Mouse (Mus musculus) A20 (cell line): ENCODE results near the gene Kremen1.

Experiments used
- DNase-seq: peaks from one replicate; pipeline ENCODE4 v3.0.0-alpha.2; 2011; ENCODE audit warnings: low read depth, low spot score

The Kremen1 gene

GRCm38 (mm10) chr11:5172861-5173260, 88.5 kb downstream of the Kremen1 start:
- DNase-seq, result no peak

GRCm38 (mm10) chr11:5167311-5167710, 94.0 kb downstream of the Kremen1 start:
- DNase-seq, result no peak

GRCm38 (mm10) chr11:5165471-5165916, 95.9 kb downstream of the Kremen1 start:
- no peak for DNase-seq

- no peak for DNase-seq
Observed at GRCm38 (mm10) chr11:5164310-5164709, 97.0 kb downstream of the Kremen1 start.

GRCm38 (mm10) chr11:5163421-5163820, 97.9 kb downstream of the Kremen1 start:
- no peak for DNase-seq

GRCm38 (mm10) chr11:5160722-5161485, 100.5 kb downstream of the Kremen1 start:
- peak; percentile 57 for DNase-seq

DNA sequence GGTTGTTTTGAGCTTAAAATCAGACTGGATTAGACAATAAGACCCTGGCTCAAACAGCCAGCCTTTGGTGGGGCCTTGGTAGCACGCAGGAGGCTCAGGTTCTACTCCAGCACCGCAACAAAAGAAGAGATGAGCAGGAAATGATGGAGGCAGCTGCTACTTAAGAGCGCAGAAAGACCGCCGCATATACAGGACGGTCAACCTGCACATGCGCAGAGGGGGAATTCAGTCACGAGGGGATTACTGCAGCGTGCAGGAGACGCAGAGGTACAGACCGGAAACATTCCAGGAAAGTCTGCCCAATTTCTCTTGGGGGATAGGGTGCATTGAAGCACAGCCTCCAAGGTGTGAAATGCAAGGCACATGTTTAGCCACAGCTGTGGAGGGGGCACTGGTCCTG, 103.3 kb downstream of the Kremen1 start:
- DNase-seq, result no peak

DNA sequence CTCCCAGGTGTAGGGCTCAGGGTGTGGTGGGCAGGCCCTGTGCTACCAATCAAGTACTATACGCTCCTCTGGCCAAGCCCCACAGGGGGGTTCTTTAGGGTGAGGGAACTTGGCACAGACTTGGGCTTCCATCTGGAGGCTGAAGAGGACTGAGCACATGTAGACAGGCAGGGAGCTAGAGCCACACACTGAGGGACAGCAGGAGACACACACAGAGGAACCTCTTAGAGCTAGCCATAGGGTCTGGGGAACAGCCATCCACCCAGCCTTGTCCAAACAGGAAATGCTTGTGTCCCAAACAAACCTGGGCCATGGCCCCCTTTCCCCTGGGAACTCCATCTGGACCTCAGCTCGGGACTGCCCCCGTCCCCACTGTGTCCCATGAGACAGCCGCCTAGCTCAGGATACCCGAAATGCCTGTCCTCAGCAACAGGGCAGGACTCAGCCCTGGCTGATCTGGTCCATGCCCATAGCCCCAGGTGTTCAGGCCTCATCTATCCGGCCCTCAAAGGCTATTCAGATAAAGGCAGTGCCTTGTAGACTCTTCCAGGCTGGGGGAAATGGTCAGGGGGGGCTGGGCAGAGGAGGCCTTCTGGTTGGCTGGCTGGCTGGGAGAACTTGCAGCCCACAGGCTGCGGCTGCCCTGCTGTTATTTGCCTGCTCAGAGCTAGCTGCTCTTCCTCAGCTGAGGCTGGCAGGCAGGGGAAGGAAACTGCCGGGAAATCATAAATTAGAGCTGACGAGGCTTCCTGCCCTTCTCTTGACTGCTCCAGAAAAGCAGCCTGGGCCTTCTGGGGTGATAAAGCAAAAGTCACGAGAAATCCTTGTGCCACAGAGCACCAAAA, 106.2 kb downstream of the Kremen1 start:
- DNase-seq, result no peak

GRCm38 (mm10) chr11:5151680-5152337, 109.5 kb downstream of the Kremen1 start, which contains the start of gene Emid1:
Gene Emid1, minus strand, starts transcription at chr11:5152257.
- no peak for DNase-seq

DNA sequence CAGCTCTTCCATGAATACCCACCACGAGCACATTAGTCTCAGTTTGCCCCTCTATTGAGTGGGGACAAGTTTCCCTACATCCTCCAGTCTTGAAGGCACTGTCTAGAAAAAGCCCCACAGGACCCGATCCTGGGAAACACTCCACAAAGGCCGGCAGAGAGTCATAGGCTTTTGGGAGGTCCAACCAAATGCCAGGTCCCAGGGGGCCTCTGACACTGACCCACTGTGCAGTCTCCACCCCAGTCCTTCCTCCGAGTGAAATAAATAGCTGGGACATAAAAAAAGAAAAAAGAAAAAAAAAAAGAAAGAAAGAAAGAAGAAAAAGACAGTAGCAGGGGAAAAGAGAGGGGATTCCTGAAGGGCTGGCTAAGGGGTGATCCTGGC, 110.1 kb downstream of the Kremen1 start:
- DNase-seq, result no peak

GRCm38 (mm10) chr11:5150416-5151246, 110.7 kb downstream of the Kremen1 start:
- DNase-seq, result peak; percentile 41

GRCm38 (mm10) chr11:5149955-5150354, 111.4 kb downstream of the Kremen1 start:
- no peak for DNase-seq

- no peak for DNase-seq
Observed at GRCm38 (mm10) chr11:5149249-5149648, 112.1 kb downstream of the Kremen1 start.

GRCm38 (mm10) chr11:5145600-5145999, 115.8 kb downstream of the Kremen1 start:
- DNase-seq, result no peak

- DNase-seq, result no peak
Observed at GRCm38 (mm10) chr11:5141965-5142364, 119.4 kb downstream of the Kremen1 start.
